Mouse (Mus musculus) limb, embryonic 11.5 days (tissue): ENCODE results near the gene Ube2l3. TPM values are rescaled to one million over a fixed set of nuclear protein-coding genes. Genes with fewer than 3 reads are reported as not detected.
A peak's percentile ranks its signal among the peaks of the same experiment; 100 is the strongest.

Experiments used
- ATAC-seq: fragments of 200-750 bp; cut with Nextera tagmentation; 2 replicates; pipeline ENCODE4 v1.8.0; 2017; ENCODE audit warnings: low read depth; ENCODE audit not compliant: insufficient number of reproducible peaks, low FRiP score, low TSS enrichment
- DNase-seq: peaks from one replicate; pipeline ENCODE4 v3.0.0-alpha.2; 2015; ENCODE audit warnings: low spot score
- H3K27ac ChIP-seq: fragments of 300-500 bp; sonication (generic); replicated peaks from 2 replicates; pipeline ENCODE4 v1.5.1; 2014; ENCODE audit warnings: low read depth, mild to moderate bottlenecking, low read length
- H3K27me3 ChIP-seq: fragments of 300-500 bp; sonication (generic); 2 replicates; pipeline ENCODE4 v1.6.1; 2014; ENCODE audit warnings: mild to moderate bottlenecking, low read length, mixed read lengths; ENCODE audit not compliant: control insufficient read depth, insufficient read depth
- H3K36me3 ChIP-seq: fragments of 300-500 bp; sonication (generic); 2 replicates; pipeline ENCODE4 v1.6.1; 2014; ENCODE audit warnings: mild to moderate bottlenecking, low read length, moderate library complexity, mixed read lengths; ENCODE audit not compliant: control insufficient read depth, insufficient read depth
- H3K4me1 ChIP-seq: fragments of 300-500 bp; sonication (generic); 2 replicates; pipeline ENCODE4 v1.6.1; 2014; ENCODE audit warnings: low read length, mixed read lengths; ENCODE audit not compliant: control insufficient read depth, insufficient read depth
- H3K4me2 ChIP-seq: fragments of 300-500 bp; sonication (generic); 2 replicates; pipeline ENCODE4 v1.6.1; 2014; ENCODE audit warnings: low read depth, mild to moderate bottlenecking, moderate library complexity; ENCODE audit not compliant: severe bottlenecking
- H3K4me3 ChIP-seq: fragments of 300-500 bp; sonication (generic); 2 replicates; pipeline ENCODE4 v1.5.1; 2014; ENCODE audit warnings: low read depth, low read length
- H3K9ac ChIP-seq: fragments of 300-500 bp; sonication (generic); 2 replicates; pipeline ENCODE4 v1.6.1; 2014; ENCODE audit warnings: mild to moderate bottlenecking, low read length
- H3K9me3 ChIP-seq: fragments of 300-500 bp; sonication (generic); 2 replicates; pipeline ENCODE4 v1.6.1; 2016; ENCODE audit warnings: low read length; ENCODE audit not compliant: control insufficient read depth
- WGBS: fragments of 180-500 bp; shearing (Covaris S2); extraction: QIAGEN DNeasy Blood & Tissue Kit; methylation state at CpG from one replicate; pipeline ENCODE4 v1.1.7; 2014; 5-methylcytosine and 5-hydroxymethylcytosine counted together
- polyA plus RNA-seq: library from polyadenylated mRNA; unstranded; fragments of >200 nt; fragmentation: Nextera tagmentation; extraction: Ambion mirVana; gene quantifications from 2 replicates; pipeline ENCODE4 v1.2.1, GENCODE M21; 2014

Gene Ube2l3
- 430 and 433 TPM in 2 replicates for polyA plus RNA-seq

DNA sequence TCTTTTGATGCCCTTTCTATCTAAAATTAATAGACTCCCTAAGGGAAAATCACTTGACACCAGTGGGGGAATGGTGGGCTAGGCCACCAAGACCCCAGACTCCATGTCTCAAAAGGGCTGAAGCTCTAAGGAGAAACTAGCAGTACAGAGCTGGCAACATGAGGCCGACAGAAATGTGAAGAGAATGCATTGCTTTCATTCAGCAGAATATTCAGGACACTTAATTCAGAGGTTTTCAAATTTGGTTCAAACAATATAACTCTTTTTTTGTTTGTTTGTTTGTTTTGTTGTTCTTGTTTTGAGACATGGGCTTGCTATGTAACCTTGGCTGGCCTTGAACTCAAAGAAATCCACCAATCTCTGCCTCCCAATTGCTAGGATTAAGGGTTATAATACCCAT is at the start of gene Ube2l3:
Ube2l3 (minus strand) TSS at position 101 of the 400 bp plus-strand sequence.
- 0 out of 2 replicates have a peak, but pooled peaks cover 2% of the 10 kb centered on the region for H3K27me3 ChIP-seq
- 87% methylated on average over 1 of the region's 1 CpGs for WGBS
- no peak within 1 kb of the TSS for H3K27ac ChIP-seq
- no peaks in the 10 kb centered on the region for H3K9me3 ChIP-seq
- no peak within 1 kb of the TSS for H3K4me2 ChIP-seq
- H3K9ac ChIP-seq: no peak within 1 kb of the TSS
- peaks cover 7% of the 10 kb centered on the region; the same call in 1 of the 2 replicates for H3K4me1 ChIP-seq
- H3K4me3 ChIP-seq: peak within 1 kb of the TSS; percentile 100
- ATAC-seq: no peak
- H3K36me3 ChIP-seq: no peaks in the 10 kb centered on the region
- DNase-seq: no peak

DNA sequence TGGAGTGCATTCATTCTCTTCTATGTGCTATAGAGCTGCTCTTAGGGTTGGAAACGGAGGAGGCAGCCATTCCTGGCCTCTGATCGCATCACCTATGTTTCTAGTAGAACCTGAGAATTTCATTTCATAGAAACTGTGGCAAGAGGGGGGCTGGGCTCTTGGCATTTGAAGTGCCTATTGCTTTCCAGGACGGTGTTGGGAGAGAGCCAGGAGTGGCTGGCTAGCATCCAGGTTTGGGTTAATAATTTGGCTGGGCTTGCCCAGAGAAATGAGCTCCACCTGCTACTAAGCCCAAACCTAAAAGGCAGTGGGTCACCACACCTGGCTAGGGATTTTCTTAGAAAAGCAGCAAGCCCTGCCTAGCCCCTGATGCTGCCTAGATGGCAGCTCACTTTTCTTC is 49.1 kb upstream of the Ube2l3 start:
- no peak for DNase-seq
- no peak overlapping the region for H3K27ac ChIP-seq

DNA sequence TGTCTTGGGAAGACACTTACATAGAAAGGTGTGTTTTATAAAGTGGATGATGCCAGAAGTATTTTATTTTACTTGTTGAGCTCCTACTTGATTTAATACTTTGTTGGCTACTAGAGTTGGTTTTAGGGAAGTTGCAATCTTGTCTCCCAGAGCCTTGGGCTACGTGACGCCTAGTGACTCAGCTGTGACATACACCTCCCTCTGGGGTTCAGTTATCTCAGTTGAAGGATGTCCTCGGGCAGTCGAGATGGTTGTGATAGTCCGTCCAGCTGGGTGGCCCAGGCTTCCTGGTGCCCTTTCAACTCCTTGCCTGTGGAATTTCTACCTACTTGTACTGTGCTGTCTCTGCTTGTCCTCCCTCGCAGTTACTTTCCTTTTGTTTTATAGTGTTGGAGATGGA is 46.7 kb upstream of the Ube2l3 start:
- no peak overlapping the region for H3K9ac ChIP-seq
- no peak overlapping the region for H3K27ac ChIP-seq
- no peak overlapping the region for H3K4me2 ChIP-seq
- no peak for DNase-seq
- H3K4me1 ChIP-seq: 0 out of 2 replicates have a peak, but pooled peaks cover 8% of the 10 kb centered on the region
- H3K4me3 ChIP-seq: no peak overlapping the region
- no peak for ATAC-seq
- H3K9me3 ChIP-seq: no peaks in the 10 kb centered on the region; the same call in 1 of the 2 replicates
- H3K36me3 ChIP-seq: no peaks in the 10 kb centered on the region
- 68% methylated on average over 6 of the region's 6 CpGs for WGBS
- H3K27me3 ChIP-seq: no peaks in the 10 kb centered on the region

More for the DNA sequence above, 49.1 kb upstream of the Ube2l3 start:
- Histone ChIP-seq H3K27me3 (no peaks in the 10 kb centered on the region), H3K4me2 (no peak overlapping the region), H3K4me3 (no peak overlapping the region), H3K9me3 (no peaks in the 10 kb centered on the region), H3K36me3 (no peaks in the 10 kb centered on the region; the same call in 1 of the 2 replicates), H3K9ac (no peak overlapping the region), H3K4me1 (0 out of 2 replicates have a peak, but pooled peaks cover 8% of the 10 kb centered on the region)
- ATAC-seq: no peak
- 82% methylated on average over 3 of the region's 3 CpGs for WGBS

DNA sequence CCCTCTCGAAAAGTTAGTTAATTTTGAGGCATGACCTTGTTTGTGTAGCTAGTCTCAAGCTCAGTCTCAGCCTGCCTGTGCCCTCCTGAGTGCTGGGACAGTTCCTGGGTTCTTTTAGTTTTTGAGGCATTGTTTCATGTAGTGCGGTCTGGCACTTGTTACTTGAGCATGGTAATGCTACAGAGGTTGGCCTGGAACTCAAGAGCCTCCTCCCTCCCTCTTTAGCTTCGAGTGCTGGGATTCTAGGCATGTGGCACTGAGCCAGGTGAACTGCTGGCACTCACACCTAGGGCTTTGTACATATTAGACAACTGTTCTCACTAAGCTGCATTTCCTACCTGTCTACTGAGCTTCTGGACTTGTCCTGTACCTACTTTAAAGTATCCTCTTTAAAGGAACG is 45.3 kb upstream of the Ube2l3 start:
- Histone ChIP-seq H3K27me3 (no peaks in the 10 kb centered on the region), H3K9me3 (no peaks in the 10 kb centered on the region; the same call in 1 of the 2 replicates), H3K9ac (no peak overlapping the region), H3K27ac (no peak overlapping the region), H3K4me2 (no peak overlapping the region), H3K36me3 (no peaks in the 10 kb centered on the region), H3K4me1 (0 out of 2 replicates have a peak, but pooled peaks cover 5% of the 10 kb centered on the region), H3K4me3 (no peak overlapping the region)
- DNase-seq (no peak), ATAC-seq (no peak)
- WGBS: 79% methylated on average over 4 of the region's 4 CpGs

DNA sequence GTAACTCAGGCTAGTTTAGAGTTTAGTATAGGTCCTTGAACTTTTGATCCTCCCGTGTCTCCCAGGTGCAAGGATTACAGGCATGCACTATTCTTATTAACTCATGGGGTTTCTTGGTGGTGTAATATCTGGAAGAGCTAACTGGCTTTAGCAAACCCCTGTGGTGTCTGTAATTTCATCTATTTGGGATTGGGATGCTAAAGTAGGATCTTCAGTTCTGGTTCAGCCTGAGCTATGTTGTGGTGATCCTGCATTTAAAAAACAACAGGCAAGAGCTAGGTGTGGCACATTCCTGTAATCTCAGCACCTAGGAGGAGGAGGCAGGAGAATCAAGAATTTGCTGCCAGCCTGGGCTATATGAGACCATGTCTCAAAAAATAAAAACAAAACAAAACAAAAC is 42.5 kb upstream of the Ube2l3 start:
- no peaks in the 10 kb centered on the region for H3K4me1 ChIP-seq
- H3K9me3 ChIP-seq: no peaks in the 10 kb centered on the region; the same call in 1 of the 2 replicates
- H3K4me3 ChIP-seq: no peak overlapping the region
- WGBS: 80% methylated on average over 1 of the region's 1 CpGs
- H3K36me3 ChIP-seq: no peaks in the 10 kb centered on the region
- H3K4me2 ChIP-seq: no peak overlapping the region
- H3K27ac ChIP-seq: no peak overlapping the region
- ATAC-seq (no peak), DNase-seq (no peak)
- no peaks in the 10 kb centered on the region for H3K27me3 ChIP-seq
- no peak overlapping the region for H3K9ac ChIP-seq

DNA sequence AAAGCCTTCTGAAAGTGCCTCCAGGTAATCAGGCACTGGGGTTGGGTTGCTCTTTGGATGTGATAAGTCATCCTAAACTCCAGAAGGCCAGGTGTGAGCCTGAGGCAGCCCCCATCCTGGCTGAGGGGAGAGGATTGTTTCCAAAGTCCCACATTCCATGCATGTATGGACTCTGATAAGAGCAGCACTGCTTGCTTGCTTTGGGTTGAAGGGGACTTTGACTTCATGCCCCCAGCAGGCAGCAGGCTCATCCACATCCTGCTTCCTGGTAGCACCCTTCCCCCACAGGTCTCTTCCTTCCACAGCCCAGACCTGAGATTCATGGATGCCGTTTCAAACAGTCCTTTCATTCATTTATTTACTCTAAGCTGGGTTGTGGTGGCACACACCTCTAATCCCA is 41.3 kb upstream of the Ube2l3 start:
- Histone ChIP-seq H3K27me3 (no peaks in the 10 kb centered on the region), H3K4me2 (no peak overlapping the region), H3K4me3 (no peak overlapping the region), H3K36me3 (no peaks in the 10 kb centered on the region), H3K27ac (no peak overlapping the region), H3K4me1 (no peaks in the 10 kb centered on the region), H3K9ac (no peak overlapping the region), H3K9me3 (no peaks in the 10 kb centered on the region; the same call in 1 of the 2 replicates)
- WGBS: 66% methylated on average over 1 of the region's 1 CpGs
- no peak for ATAC-seq
- no peak for DNase-seq

DNA sequence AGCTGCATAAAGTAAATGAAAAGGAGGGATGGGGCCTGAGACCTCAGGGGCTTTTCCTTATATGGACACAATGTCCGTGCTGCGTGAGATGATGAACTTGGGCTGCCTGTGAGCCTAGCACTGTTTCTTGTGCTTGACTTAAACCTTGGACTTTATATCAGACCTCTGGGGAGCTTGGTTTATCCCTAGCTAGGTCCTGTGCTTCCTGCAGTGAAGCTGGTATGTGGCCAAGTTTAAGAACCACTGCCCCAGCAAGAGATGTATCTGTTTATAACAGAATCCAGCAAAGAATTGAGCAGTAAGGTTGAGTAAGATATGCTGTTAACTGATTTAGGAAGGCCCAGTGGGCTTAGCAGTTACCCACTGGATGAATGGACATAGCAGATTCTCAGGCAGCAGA is 37.0 kb upstream of the Ube2l3 start:
- WGBS: 90% methylated on average over 2 of the region's 2 CpGs
- DNase-seq: no peak
- Histone ChIP-seq H3K9me3 (no peaks in the 10 kb centered on the region), H3K9ac (no peak overlapping the region), H3K27me3 (no peaks in the 10 kb centered on the region), H3K4me2 (no peak overlapping the region), H3K27ac (no peak overlapping the region), H3K36me3 (no peaks in the 10 kb centered on the region), H3K4me3 (no peak overlapping the region), H3K4me1 (peaks cover 15% of the 10 kb centered on the region)
- ATAC-seq: no peak

DNA sequence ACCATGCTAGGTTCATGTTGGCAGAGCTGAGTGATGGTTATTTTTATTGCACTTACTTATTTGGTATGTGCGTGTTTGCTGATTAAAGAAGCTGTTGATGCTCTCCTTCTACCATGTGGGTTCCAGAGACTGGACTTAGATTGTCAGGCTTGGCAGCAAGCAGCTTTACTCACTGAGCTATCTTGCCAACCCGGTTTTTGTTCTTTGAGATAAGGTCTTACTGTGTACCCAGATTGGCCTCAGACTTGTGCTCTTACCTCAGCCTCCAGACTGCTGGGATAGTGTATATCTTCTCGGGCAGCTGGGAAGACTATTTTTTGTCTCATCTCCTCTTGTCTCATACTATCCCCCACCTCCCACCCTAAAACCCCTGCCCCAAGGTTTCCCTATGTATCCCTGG is 35.2 kb upstream of the Ube2l3 start:
- H3K4me2 ChIP-seq: no peak overlapping the region
- H3K4me3 ChIP-seq: no peak overlapping the region
- no peaks in the 10 kb centered on the region for H3K27me3 ChIP-seq
- 86% methylated on average over 3 of the region's 3 CpGs for WGBS
- H3K27ac ChIP-seq: no peak overlapping the region
- H3K9ac ChIP-seq: no peak overlapping the region
- H3K9me3 ChIP-seq: no peaks in the 10 kb centered on the region
- H3K4me1 ChIP-seq: peaks cover 15% of the 10 kb centered on the region
- 0 out of 2 replicates have a peak, but pooled peaks cover 2% of the 10 kb centered on the region for H3K36me3 ChIP-seq
- ATAC-seq (no peak), DNase-seq (no peak)
